Mouse (Mus musculus) hindbrain, embryonic 15.5 days (tissue): ENCODE measurements at regions not wholly inside any gene's neighbourhood (a gene's known extent, or its start where the extent isn't known, plus 50 kb on each side); places are given as distances from the start of the nearest gene placed in this dataset.
A peak's percentile ranks its signal among the peaks of the same experiment; 100 is the strongest.

Experiments used
- ATAC-seq: fragments of 200-750 bp; cut with Nextera tagmentation; 2 replicates; pipeline ENCODE4 v1.8.0; 2017; ENCODE audit warnings: low read depth, moderate number of reproducible peaks, moderate TSS enrichment; ENCODE audit not compliant: low FRiP score
- H3K27ac ChIP-seq: fragments of 300-500 bp; sonication (generic); replicated peaks from 2 replicates; pipeline ENCODE4 v1.5.1; 2015; ENCODE audit warnings: mild to moderate bottlenecking, inconsistent platforms
- H3K27me3 ChIP-seq: fragments of 300-500 bp; sonication (generic); 2 replicates; pipeline ENCODE4 v1.6.1; 2015; ENCODE audit warnings: control low read depth, inconsistent platforms
- H3K36me3 ChIP-seq: fragments of 300-500 bp; sonication (generic); 2 replicates; pipeline ENCODE4 v1.6.1; 2015; ENCODE audit warnings: control low read depth, inconsistent platforms
- H3K4me1 ChIP-seq: fragments of 300-500 bp; sonication (generic); replicated peaks from 2 replicates; pipeline ENCODE4 v1.6.1; 2015; ENCODE audit warnings: control low read depth, inconsistent platforms
- H3K4me2 ChIP-seq: fragments of 300-500 bp; sonication (generic); 2 replicates; pipeline ENCODE4 v1.6.1; 2015; ENCODE audit warnings: moderate library complexity, mild to moderate bottlenecking, inconsistent platforms
- H3K4me3 ChIP-seq: fragments of 300-500 bp; sonication (generic); 2 replicates; pipeline ENCODE4 v1.5.1; 2015; ENCODE audit warnings: mild to moderate bottlenecking, inconsistent platforms
- H3K9ac ChIP-seq: fragments of 300-500 bp; sonication (generic); 2 replicates; pipeline ENCODE4 v1.6.1; 2015; ENCODE audit warnings: inconsistent platforms
- H3K9me3 ChIP-seq: fragments of 300-500 bp; sonication (generic); 2 replicates; pipeline ENCODE4 v1.6.1; 2016; ENCODE audit warnings: control low read depth, inconsistent platforms
- WGBS: fragments of 180-500 bp; shearing (Covaris S2); methylation state at CpG from one replicate; pipeline ENCODE4 v1.1.7; 2015; 5-methylcytosine and 5-hydroxymethylcytosine counted together

DNA sequence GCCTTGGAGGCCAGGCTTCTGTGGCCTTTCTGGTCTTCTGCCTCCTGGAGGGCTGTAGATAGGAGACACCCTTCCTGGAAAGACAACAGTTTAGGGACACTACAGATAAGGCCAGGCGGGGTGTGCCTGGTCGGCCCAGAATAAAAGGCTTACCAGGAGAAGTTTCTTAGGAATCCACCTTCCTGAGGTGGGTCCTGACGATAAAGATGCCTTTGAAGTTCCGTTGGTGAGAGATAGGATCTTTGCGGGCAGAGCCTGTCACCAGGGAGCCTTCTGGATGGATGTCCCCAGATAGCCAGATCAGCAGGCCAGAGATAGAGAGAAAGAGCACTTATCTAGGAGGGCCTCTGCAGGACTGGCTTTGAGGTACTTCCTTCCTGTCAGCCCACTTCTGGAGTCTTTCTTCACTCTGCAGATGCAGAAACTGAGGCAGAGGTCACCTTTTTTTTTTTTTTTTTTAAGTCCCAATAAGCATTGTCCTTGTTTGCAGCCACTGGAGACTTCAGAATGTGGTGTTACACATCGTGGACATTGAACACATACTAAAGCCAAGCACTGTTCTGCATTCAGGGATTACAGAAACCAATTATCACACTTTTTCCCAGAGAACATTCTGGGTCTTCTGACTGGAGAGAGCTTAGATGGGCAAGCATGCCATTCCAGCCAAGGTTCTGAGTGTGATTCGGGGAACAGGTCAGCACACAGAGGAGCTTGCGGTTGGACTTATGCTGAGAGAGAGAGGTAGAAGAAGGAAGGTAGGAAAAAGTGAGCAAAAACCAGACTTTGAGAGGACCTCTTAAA, 1236.3 kb upstream of the A1bg start:
- no peak for ATAC-seq
- Histone ChIP-seq H3K4me1 (peaks cover 6% of the 10 kb centered on the region), H3K4me3 (no peak overlapping the region), H3K4me2 (no peak overlapping the region), H3K36me3 (no peaks in the 10 kb centered on the region), H3K27me3 (no peaks in the 10 kb centered on the region), H3K27ac (no peak overlapping the region), H3K9ac (no peak overlapping the region), H3K9me3 (no peaks in the 10 kb centered on the region)
- WGBS: 89% methylated on average over 8 of the region's 8 CpGs

DNA sequence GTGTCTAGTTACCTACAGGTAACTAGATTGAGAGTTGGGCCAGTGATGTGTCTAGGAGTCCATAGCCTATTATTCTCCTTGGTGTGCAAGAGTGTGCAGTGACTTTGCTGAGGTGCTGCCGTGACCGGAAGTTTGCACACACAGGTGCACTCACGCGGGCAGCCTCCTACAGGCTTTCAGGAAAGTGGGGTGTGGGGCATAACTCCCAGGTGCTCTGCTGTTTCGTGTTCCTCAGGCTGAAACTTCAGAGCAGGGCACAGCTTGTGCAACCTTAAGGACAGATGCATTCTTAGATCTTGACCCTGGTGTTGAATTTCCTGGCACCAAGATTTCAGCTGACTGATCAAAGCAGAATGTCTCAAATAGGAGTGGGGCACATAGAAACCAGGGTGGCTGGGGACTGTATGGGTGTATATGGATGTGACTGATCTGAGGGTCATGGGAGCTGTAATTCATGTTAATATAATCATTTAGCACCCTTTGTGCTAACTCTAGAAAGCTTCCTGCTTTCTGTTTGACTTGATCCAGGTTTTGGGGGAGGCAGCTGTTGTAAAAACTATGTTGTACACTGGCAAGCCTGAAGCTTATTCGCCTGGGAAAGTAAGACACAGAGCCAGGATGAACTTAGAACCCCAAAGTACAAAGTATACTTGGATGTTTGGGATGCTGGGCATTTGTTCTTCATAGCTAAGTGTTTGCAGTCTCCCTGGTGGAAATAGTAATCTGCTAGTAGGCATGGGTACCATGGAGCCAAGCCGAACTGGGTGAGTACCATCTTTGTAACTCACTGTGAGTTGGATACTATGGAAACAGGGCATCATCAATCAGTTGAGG, 1234.6 kb upstream of the A1bg start:
- no peak overlapping the region for H3K4me3 ChIP-seq
- no peak overlapping the region for H3K27ac ChIP-seq
- peaks cover 11% of the 10 kb centered on the region for H3K4me1 ChIP-seq
- 95% methylated on average over 7 of the region's 7 CpGs for WGBS
- H3K27me3 ChIP-seq: no peaks in the 10 kb centered on the region
- H3K9ac ChIP-seq: no peak overlapping the region
- no peaks in the 10 kb centered on the region for H3K9me3 ChIP-seq
- H3K36me3 ChIP-seq: no peaks in the 10 kb centered on the region
- H3K4me2 ChIP-seq: no peak overlapping the region
- ATAC-seq: no peak

DNA sequence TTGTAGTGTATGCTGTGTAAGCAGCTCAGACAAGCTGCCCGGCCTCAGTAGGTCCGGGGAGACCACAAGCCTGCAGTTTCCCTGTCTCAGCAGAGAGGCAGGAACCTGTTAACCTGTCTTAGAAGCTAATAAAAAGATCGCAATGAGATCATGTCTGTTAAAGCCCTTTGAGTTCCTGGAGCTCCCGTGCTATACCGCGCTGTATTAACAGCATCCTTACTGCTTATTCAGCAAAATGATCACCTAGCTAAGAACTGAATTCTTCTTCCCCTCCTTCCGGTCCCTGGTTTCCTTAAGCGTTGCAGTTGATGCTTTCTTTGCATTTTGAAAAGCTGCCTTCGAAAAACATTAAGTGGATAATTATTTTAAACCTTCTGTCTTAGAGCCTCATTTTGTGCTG, 1230.4 kb upstream of the A1bg start:
- Histone ChIP-seq H3K27me3 (no peaks in the 10 kb centered on the region), H3K4me3 (no peak overlapping the region), H3K4me2 (0 out of 2 replicates have a peak overlapping the region, but pooled peaks have one; percentile 2), H3K36me3 (no peaks in the 10 kb centered on the region), H3K9me3 (no peaks in the 10 kb centered on the region), H3K4me1 (0 out of 2 replicates have a peak, but pooled peaks cover 5% of the 10 kb centered on the region), H3K9ac (no peak overlapping the region), H3K27ac (no peak overlapping the region)
- 50% methylated on average over 9 of the region's 9 CpGs for WGBS
- ATAC-seq: 0 out of 2 replicates have a peak, but pooled peaks have one; percentile 27

DNA sequence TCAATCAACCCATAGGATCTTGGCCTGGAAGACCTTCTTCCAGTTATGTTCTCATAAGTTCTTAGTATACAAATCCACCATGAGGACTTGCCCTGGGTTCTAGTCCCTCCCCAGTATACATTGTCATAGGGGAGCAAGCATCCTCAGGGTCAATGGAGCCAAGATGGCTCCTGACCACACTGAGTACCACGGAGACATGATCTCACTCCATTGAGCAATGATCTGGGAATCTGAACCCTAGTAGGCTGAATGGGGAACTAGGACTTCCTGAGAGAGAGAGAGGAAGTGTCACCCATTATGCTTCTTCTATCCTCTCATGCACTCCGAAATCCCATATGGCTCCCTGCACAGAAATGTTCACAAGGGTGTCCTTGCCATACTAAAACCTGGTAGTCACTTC, 1229.3 kb upstream of the A1bg start:
- WGBS: 96% methylated on average over 2 of the region's 2 CpGs
- ATAC-seq: no peak
- Histone ChIP-seq H3K27me3 (no peaks in the 10 kb centered on the region), H3K9me3 (no peaks in the 10 kb centered on the region), H3K27ac (no peak overlapping the region), H3K4me2 (no peak overlapping the region), H3K9ac (no peak overlapping the region), H3K4me3 (no peak overlapping the region), H3K36me3 (no peaks in the 10 kb centered on the region), H3K4me1 (0 out of 2 replicates have a peak, but pooled peaks cover 5% of the 10 kb centered on the region)

DNA sequence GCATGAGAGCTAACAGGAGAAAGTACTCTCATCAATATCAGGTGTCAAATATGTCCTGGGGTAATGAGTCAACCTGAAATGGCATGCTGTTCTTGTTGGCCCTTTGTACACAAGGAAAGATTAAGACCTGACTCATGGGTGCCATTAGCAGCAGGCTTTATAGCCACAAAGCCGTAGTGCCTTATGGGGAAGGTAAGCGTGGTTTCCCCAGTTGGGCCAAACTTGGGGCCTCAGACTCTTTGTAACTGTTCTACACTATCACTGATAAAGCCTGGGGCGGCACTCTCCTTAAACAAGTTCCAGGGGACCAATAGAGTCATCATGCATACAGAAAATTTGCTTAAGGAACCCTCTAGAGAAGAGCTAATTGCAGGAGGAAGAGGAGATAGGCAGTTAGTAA, 1228.9 kb upstream of the A1bg start:
- Histone ChIP-seq H3K9ac (no peak overlapping the region), H3K4me1 (0 out of 2 replicates have a peak, but pooled peaks cover 5% of the 10 kb centered on the region), H3K27ac (no peak overlapping the region), H3K4me2 (no peak overlapping the region), H3K36me3 (no peaks in the 10 kb centered on the region), H3K9me3 (no peaks in the 10 kb centered on the region), H3K27me3 (no peaks in the 10 kb centered on the region), H3K4me3 (no peak overlapping the region)
- no peak for ATAC-seq
- 96% methylated on average over 3 of the region's 3 CpGs for WGBS

DNA sequence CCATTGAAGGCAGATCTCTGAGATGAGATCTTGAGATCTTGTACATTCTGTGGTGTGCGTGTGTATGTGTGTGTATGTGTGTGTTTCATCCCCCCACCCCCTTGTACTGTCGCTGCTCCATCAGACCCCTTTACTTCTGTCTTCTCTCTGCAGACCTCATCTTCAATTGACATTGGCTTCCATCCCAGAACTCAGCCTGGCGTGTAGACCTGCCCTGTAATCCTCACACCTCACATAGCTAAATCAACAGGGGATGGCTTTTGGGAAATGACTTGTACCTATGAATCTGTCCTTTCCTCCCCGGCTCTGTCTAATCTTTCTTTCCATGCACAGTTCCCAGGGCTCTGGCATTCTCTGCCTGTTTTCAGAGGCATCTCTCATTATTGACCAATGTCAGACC, 1227.5 kb upstream of the A1bg start:
- no peak overlapping the region for H3K4me2 ChIP-seq
- H3K9ac ChIP-seq: no peak overlapping the region
- ATAC-seq: no peak
- H3K4me3 ChIP-seq: no peak overlapping the region
- WGBS: 78% methylated on average over 4 of the region's 4 CpGs
- H3K9me3 ChIP-seq: no peaks in the 10 kb centered on the region
- 0 out of 2 replicates have a peak, but pooled peaks cover 5% of the 10 kb centered on the region for H3K4me1 ChIP-seq
- H3K27me3 ChIP-seq: no peaks in the 10 kb centered on the region
- no peaks in the 10 kb centered on the region for H3K36me3 ChIP-seq
- H3K27ac ChIP-seq: no peak overlapping the region

DNA sequence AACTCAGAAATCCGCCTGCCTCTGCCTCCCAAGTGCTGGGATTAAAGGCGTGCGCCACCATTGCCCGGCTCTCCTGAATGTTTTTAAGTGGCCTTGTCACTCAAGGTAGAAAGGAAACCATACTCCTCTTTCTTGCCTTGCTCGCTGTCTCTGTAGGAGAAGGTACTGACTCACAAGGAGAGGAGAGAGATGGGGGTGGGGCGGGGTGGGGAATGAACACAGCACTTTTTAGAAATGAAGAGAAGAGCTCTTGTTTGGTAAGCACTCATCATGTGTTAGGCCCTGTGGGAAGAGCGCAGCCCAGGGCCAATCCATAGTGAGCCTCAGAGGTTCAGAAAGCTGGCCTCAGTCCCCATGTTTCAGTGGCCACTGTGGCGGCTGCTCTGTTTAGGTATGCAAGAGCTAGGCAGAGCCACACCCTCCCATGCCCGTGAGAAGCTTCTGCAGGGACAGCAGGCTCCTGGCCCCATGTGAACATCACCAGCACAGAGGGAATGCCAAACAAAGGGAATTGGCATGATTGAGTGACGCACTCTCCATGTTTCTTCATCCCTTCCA, 1225.9 kb upstream of the A1bg start:
- 93% methylated on average over 10 of the region's 10 CpGs for WGBS
- ATAC-seq: no peak
- no peaks in the 10 kb centered on the region for H3K36me3 ChIP-seq

DNA sequence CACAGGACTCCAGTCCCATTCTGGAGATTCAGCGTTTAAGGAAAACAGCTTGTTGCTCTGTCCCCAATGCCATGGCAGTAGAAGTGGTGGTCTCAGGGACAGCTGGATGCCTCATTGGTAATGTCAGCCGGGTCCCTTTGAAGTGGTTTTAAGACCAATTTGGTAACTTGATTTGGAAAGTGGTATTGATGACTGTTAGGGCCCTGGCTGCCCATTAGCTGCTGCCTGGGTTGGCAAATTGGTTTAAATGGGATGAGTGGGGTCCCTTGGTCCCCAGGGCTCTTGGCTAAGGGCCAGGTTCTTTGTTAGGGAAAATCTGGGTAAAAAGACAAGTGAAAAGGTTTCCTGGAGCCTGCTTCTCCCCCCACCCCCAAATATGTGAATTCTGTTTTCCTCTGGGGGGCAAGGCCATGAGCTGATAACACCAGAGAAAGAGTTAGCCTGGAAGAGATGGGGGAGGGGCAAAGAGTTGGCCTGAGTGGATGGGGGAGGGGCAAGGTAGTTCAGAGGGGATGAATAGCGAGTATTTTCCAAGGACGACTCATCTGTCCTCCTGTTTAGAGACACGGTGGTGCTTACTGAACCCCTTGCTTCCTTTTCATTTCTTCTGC, 1224.6 kb upstream of the A1bg start:
- whole genome bisulfite sequencing: 43% methylated on average over 5 of the region's 5 CpGs
- Histone ChIP-seq H3K9ac (no peak overlapping the region), H3K36me3 (no peaks in the 10 kb centered on the region), H3K9me3 (no peaks in the 10 kb centered on the region), H3K4me1 (no peaks in the 10 kb centered on the region), H3K4me2 (no peak overlapping the region), H3K27ac (no peak overlapping the region), H3K4me3 (no peak overlapping the region), H3K27me3 (no peaks in the 10 kb centered on the region)
- ATAC-seq: no peak

More for the DNA sequence above, 1225.9 kb upstream of the A1bg start:
- no peak overlapping the region for H3K9ac ChIP-seq
- H3K27me3 ChIP-seq: no peaks in the 10 kb centered on the region
- no peak overlapping the region for H3K4me2 ChIP-seq
- H3K4me3 ChIP-seq: no peak overlapping the region
- H3K9me3 ChIP-seq: no peaks in the 10 kb centered on the region
- no peak overlapping the region for H3K27ac ChIP-seq
- H3K4me1 ChIP-seq: 0 out of 2 replicates have a peak, but pooled peaks cover 5% of the 10 kb centered on the region

DNA sequence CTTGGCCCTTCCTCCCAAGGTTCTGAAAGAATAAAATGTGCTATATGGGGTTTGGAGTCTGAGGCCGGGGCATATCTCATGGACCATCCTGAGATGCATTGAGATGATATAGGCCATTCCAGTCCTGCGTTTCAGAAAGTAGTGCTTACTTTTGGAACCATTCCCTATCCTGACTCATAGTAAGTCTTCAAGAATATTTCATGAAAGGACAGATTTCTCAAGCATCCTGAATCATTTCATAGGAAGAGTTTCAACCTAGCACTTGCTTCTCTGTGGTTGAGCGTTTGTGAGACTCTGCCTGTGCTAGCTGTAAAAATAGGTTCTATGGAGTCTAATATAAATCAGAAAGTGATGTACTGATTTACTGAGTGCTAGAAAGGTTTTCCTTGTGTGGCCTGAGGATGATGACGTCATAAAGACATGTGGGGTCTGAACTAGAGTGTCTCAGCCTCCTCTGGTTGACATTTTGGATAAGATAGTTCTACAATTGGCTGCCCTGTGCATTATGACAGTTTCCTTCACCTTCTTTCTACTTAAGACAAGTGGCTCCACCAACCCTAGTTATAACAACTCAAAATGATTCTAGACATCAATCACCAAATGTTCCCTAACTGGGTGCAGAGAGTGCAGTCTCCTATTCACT, 1223.0 kb upstream of the A1bg start:
- Histone ChIP-seq H3K4me1 (no peaks in the 10 kb centered on the region), H3K4me3 (no peak overlapping the region), H3K27ac (no peak overlapping the region), H3K9me3 (no peaks in the 10 kb centered on the region), H3K9ac (no peak overlapping the region), H3K27me3 (no peaks in the 10 kb centered on the region), H3K4me2 (no peak overlapping the region), H3K36me3 (no peaks in the 10 kb centered on the region)
- ATAC-seq: no peak
- 94% methylated on average over 4 of the region's 4 CpGs for WGBS

DNA sequence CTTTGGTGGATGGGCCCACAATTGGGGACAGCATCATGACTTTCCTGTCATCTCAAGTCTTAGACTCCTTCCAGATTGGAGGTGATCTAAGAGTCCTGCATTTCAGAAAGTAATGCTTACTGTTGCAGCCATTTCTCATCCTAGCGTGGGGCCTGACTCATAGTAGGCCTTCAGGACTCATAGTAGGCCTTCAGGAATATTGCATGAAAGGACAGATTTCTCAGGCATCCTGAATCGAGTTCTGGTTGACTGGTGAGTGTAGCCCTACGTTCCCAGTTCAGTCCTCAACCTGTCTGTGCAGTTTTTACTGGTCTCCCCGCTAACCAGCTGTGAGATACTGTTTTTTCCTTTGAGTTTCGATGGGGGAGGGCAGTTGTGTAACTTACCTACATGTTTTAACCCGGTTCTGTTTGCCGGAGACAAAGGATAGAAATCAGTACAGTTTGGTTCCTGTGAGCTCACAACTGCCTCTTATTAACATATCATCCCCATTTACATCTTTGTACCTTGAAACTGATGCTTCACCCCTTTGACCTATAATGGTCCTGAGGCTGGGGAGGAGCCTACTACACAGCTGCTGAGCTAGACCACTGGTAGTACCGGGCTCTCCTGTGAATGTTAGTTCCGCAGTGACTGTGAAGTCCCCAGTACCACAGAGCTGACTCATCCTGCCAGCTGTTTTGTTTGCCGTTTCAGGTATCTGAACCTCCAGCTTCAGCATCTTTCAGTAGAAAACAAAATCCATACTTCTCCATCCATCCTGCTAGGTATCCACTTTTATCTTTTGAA, 1222.2 kb upstream of the A1bg start:
- no peak for ATAC-seq
- no peaks in the 10 kb centered on the region for H3K4me1 ChIP-seq
- 96% methylated on average over 10 of the region's 10 CpGs for WGBS
- no peak overlapping the region for H3K4me3 ChIP-seq
- no peak overlapping the region for H3K4me2 ChIP-seq
- H3K9me3 ChIP-seq: no peaks in the 10 kb centered on the region
- H3K27ac ChIP-seq: no peak overlapping the region
- H3K27me3 ChIP-seq: no peaks in the 10 kb centered on the region
- H3K36me3 ChIP-seq: no peaks in the 10 kb centered on the region
- no peak overlapping the region for H3K9ac ChIP-seq

DNA sequence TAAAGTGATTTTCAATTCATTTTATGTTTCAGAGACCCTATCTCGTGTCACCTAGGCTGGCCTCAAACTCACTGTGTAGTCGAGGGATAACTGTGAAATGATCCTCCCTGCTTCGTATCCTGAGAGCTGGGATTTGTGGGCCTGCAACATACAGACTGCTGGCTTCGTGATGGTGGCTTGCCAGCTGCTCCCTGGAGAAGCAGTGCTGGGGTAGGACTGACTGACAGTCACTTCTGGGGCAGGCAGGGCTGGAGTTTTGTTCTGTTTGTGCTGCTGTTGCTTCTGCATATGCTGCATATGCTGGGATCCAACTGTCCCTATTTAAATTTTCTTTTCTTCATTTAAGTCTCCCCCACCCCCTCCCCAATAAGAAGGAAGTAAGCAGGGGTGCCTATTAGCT, 1217.0 kb upstream of the A1bg start:
- H3K4me2 ChIP-seq: no peak overlapping the region
- no peaks in the 10 kb centered on the region for H3K27me3 ChIP-seq
- WGBS: 61% methylated on average over 4 of the region's 4 CpGs
- ATAC-seq: no peak
- H3K36me3 ChIP-seq: no peaks in the 10 kb centered on the region
- H3K27ac ChIP-seq: no peak overlapping the region
- no peaks in the 10 kb centered on the region for H3K9me3 ChIP-seq
- no peak overlapping the region for H3K4me3 ChIP-seq
- H3K9ac ChIP-seq: no peak overlapping the region
- H3K4me1 ChIP-seq: peaks cover 12% of the 10 kb centered on the region
